Mouse (Mus musculus): ENCODE measurements around the gene Fhad1. TPM values are rescaled to one million over a fixed set of nuclear protein-coding genes. Genes with fewer than 3 reads are reported as not detected.

Gene Fhad1
- polyA plus RNA-seq, 1 experiment: 0.28 TPM

DNA sequence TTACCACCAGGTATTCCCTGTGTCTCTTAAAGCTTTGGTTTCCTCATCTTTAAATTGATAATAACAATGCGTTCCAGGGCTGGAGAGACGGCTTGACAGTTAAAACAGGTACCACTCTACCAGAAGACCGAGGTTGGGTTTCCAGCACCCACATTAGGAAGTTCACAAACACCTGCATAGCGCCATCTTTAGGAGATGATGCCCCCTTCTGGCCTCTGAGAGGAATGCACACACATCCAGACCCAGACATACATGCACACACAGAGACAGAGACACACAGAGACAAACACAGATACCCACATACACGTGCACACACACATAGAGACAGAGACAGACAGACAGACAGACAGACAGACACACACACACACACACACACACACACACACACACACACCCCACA is 35.1 kb upstream of the Fhad1 start:
- Histone ChIP-seq H3K36me3 (ENCODE audit: control insufficient read depth, insufficient read depth, low read length) (no peaks in the 10 kb centered on the region), H3K27ac (ENCODE audit: insufficient read depth, low read depth, low read length) (no peak overlapping the region), H3K4me1 (ENCODE audit: control insufficient read depth, insufficient read depth, low read length) (peaks cover 78% of the 10 kb centered on the region), H3K4me3 (ENCODE audit: insufficient read depth, low read depth, low read length) (no peak overlapping the region), H3K27me3 (replicated peaks; ENCODE audit: control insufficient read depth, insufficient read depth, low read length) (no peaks in the 10 kb centered on the region)
- WGBS: 96% methylated on average over 5 of the region's 5 CpGs
- DNase-seq: no peak
- TF ChIP-seq POLR2A (IDR thresholded peaks at IDR 0.05; ENCODE audit: low read depth, low read length) (no peak), CTCF (conservative IDR thresholded peaks at IDR 0.05; ENCODE audit: insufficient read depth, insufficient read length, low read depth, low read length) (0 out of 2 replicates have a peak, but pooled peaks have one; percentile 10)

- TF ChIP-seq CTCF (conservative IDR thresholded peaks at IDR 0.05; ENCODE audit: insufficient read depth, insufficient read length, low read depth, low read length): no peak
- TF ChIP-seq POLR2A (IDR thresholded peaks at IDR 0.05; ENCODE audit: low read depth, low read length): no peak
- 63% methylated on average over 8 of the region's 8 CpGs for WGBS
- Histone ChIP-seq H3K27ac (ENCODE audit: insufficient read depth, low read depth, low read length) (peak overlapping the region; percentile 79; the same call in 1 of the 2 replicates), H3K27me3 (replicated peaks; ENCODE audit: control insufficient read depth, insufficient read depth, low read length) (no peaks in the 10 kb centered on the region), H3K4me1 (ENCODE audit: control insufficient read depth, insufficient read depth, low read length) (peaks cover 77% of the 10 kb centered on the region), H3K36me3 (ENCODE audit: control insufficient read depth, insufficient read depth, low read length) (no peaks in the 10 kb centered on the region), H3K4me3 (ENCODE audit: insufficient read depth, low read depth, low read length) (no peak overlapping the region)
- no peak for DNase-seq
Measured at GRCm38 (mm10) chr4:142048391-142048790, 33.5 kb upstream of the Fhad1 start.

- DNase-seq: peak; percentile 96
- peaks cover 68% of the 10 kb centered on the region for H3K4me1 ChIP-seq (ENCODE audit: control insufficient read depth, insufficient read depth, low read length)
- H3K4me3 ChIP-seq (ENCODE audit: insufficient read depth, low read depth, low read length): no peak overlapping the region
- TF ChIP-seq POLR2A (IDR thresholded peaks at IDR 0.05; ENCODE audit: low read depth, low read length) (no peak), CTCF (conservative IDR thresholded peaks at IDR 0.05; ENCODE audit: insufficient read depth, insufficient read length, low read depth, low read length) (no peak)
- H3K36me3 ChIP-seq (ENCODE audit: control insufficient read depth, insufficient read depth, low read length): no peaks in the 10 kb centered on the region
- H3K27ac ChIP-seq (ENCODE audit: insufficient read depth, low read depth, low read length): peak overlapping the region; percentile 79
- no peaks in the 10 kb centered on the region for H3K27me3 ChIP-seq (replicated peaks; ENCODE audit: control insufficient read depth, insufficient read depth, low read length)
- 45% methylated on average over 5 of the region's 5 CpGs for WGBS
Measured at GRCm38 (mm10) chr4:142047005-142047404, 32.1 kb upstream of the Fhad1 start.

DNA sequence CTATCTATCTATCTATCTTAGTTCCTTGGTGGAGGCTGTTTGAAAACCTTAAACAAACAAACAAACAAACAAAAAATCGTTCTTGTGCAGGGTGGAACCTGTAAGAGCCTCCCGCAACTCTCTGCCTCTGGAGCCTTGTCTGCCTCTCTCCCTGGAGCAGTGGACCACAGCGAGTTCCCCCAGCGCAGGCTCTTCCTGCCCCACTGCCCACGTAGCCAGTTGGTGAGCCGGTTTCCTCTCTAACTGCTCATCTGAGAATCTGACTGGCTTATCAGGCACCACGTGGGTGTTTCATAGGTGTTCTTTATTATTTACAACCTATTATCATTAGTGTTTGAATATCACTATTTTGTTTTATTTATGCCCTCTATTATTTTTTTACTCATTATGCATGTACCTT is 31.6 kb upstream of the Fhad1 start:
- no peak overlapping the region for H3K4me3 ChIP-seq (ENCODE audit: insufficient read depth, low read depth, low read length)
- WGBS: 24% methylated on average over 7 of the region's 7 CpGs
- peaks cover 65% of the 10 kb centered on the region for H3K4me1 ChIP-seq (ENCODE audit: control insufficient read depth, insufficient read depth, low read length)
- H3K27me3 ChIP-seq (replicated peaks; ENCODE audit: control insufficient read depth, insufficient read depth, low read length): no peaks in the 10 kb centered on the region
- H3K27ac ChIP-seq (ENCODE audit: insufficient read depth, low read depth, low read length): peak overlapping the region; percentile 49
- H3K36me3 ChIP-seq (ENCODE audit: control insufficient read depth, insufficient read depth, low read length): no peaks in the 10 kb centered on the region
- TF ChIP-seq CTCF (conservative IDR thresholded peaks at IDR 0.05; ENCODE audit: insufficient read depth, insufficient read length, low read depth, low read length): no peak
- no peak for TF ChIP-seq POLR2A (IDR thresholded peaks at IDR 0.05; ENCODE audit: low read depth, low read length)
- DNase-seq: peak; percentile 58

- TF ChIP-seq POLR2A (IDR thresholded peaks at IDR 0.05; ENCODE audit: low read depth, low read length) (no peak), CTCF (conservative IDR thresholded peaks at IDR 0.05; ENCODE audit: insufficient read depth, insufficient read length, low read depth, low read length) (no peak)
- peak; percentile 59 for DNase-seq
- 52% methylated on average over 14 of the region's 14 CpGs for WGBS
- H3K27ac ChIP-seq (ENCODE audit: insufficient read depth, low read depth, low read length): peak overlapping the region; percentile 49
- no peaks in the 10 kb centered on the region for H3K36me3 ChIP-seq (ENCODE audit: control insufficient read depth, insufficient read depth, low read length)
- no peak overlapping the region for H3K4me3 ChIP-seq (ENCODE audit: insufficient read depth, low read depth, low read length)
- peaks cover 58% of the 10 kb centered on the region for H3K4me1 ChIP-seq (ENCODE audit: control insufficient read depth, insufficient read depth, low read length)
- no peaks in the 10 kb centered on the region for H3K27me3 ChIP-seq (replicated peaks; ENCODE audit: control insufficient read depth, insufficient read depth, low read length)
Measured at GRCm38 (mm10) chr4:142045595-142046163, 30.8 kb upstream of the Fhad1 start.

GRCm38 (mm10) chr4:142044452-142044851 is 29.6 kb upstream of the Fhad1 start:
- Histone ChIP-seq H3K27me3 (replicated peaks; ENCODE audit: control insufficient read depth, insufficient read depth, low read length) (no peaks in the 10 kb centered on the region), H3K36me3 (ENCODE audit: control insufficient read depth, insufficient read depth, low read length) (no peaks in the 10 kb centered on the region), H3K27ac (ENCODE audit: insufficient read depth, low read depth, low read length) (peak overlapping the region; percentile 24; the same call in 1 of the 2 replicates), H3K4me3 (ENCODE audit: insufficient read depth, low read depth, low read length) (no peak overlapping the region), H3K4me1 (ENCODE audit: control insufficient read depth, insufficient read depth, low read length) (peaks cover 48% of the 10 kb centered on the region)
- DNase-seq: no peak
- TF ChIP-seq CTCF (conservative IDR thresholded peaks at IDR 0.05; ENCODE audit: insufficient read depth, insufficient read length, low read depth, low read length): no peak
- WGBS: 38% methylated on average over 12 of the region's 12 CpGs

DNA sequence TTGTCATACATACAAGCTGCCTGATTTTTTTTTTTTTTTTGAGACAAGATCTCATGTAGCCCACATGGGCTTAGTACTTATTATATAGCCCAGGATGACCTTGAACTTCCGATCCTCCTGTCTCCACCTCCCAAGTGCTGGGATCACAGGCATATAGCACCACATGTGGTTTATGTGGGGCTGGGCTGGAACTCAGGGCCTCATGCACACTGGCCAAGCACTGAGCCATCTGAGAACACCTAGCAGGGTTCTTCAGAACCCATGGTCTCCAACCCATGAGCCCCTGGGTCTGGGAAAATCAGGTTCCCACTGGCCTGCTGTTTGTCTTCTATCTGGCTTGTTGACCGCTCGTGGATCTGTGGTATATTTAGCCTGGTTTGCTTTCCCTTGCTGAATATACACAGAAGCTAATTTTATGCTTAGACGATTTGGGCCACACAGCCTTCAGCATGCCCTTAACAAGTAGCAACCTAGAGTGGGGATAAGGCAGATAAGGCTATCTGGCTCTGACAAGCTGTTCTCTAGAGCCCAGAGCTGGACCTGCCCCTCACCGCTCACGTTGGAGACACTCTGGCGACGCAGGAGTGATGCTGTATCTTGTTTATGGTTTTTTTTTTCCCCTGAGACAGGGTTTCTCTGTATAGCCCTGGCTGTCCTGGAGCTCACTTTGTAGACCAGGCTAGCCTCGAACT is 24.9 kb upstream of the Fhad1 start:
- Histone ChIP-seq H3K27me3 (replicated peaks; ENCODE audit: control insufficient read depth, insufficient read depth, low read length) (no peaks in the 10 kb centered on the region), H3K36me3 (ENCODE audit: control insufficient read depth, insufficient read depth, low read length) (peaks cover 2% of the 10 kb centered on the region), H3K4me1 (ENCODE audit: control insufficient read depth, insufficient read depth, low read length) (peaks cover 10% of the 10 kb centered on the region), H3K27ac (ENCODE audit: insufficient read depth, low read depth, low read length) (0 out of 2 replicates have a peak overlapping the region, but pooled peaks have one; percentile 26), H3K4me3 (ENCODE audit: insufficient read depth, low read depth, low read length) (no peak overlapping the region)
- WGBS: 88% methylated on average over 9 of the region's 9 CpGs
- no peak for DNase-seq
- TF ChIP-seq CTCF (conservative IDR thresholded peaks at IDR 0.05; ENCODE audit: insufficient read depth, insufficient read length, low read depth, low read length): no peak

All from kidney, adult 2 months (tissue).